Mouse (Mus musculus) midbrain, embryonic 15.5 days (tissue): ENCODE measurements around the gene Gnaz. TPM values are rescaled to one million over a fixed set of nuclear protein-coding genes. Genes with fewer than 3 reads are reported as not detected.

Experiments
- ATAC-seq: fragments of 200-750 bp; cut with Nextera tagmentation; replicated peaks from 2 replicates; pipeline ENCODE4 v1.8.0; 2017; ENCODE audit warnings: moderate TSS enrichment
- H3K27ac ChIP-seq: fragments of 300-500 bp; sonication (generic); 2 replicates; pipeline ENCODE4 v1.5.1; 2015; ENCODE audit warnings: mild to moderate bottlenecking, inconsistent platforms
- H3K27me3 ChIP-seq: fragments of 300-500 bp; sonication (generic); replicated peaks from 2 replicates; pipeline ENCODE4 v1.6.1; 2015; ENCODE audit warnings: inconsistent platforms
- H3K36me3 ChIP-seq: fragments of 300-500 bp; sonication (generic); replicated peaks from 2 replicates; pipeline ENCODE4 v1.6.1; 2015; ENCODE audit warnings: inconsistent platforms
- H3K4me1 ChIP-seq: fragments of 300-500 bp; sonication (generic); 2 replicates; pipeline ENCODE4 v1.6.1; 2015; ENCODE audit warnings: inconsistent platforms
- H3K4me2 ChIP-seq: fragments of 300-500 bp; sonication (generic); 2 replicates; pipeline ENCODE4 v1.6.1; 2015; ENCODE audit warnings: inconsistent platforms, mild to moderate bottlenecking, moderate library complexity
- H3K4me3 ChIP-seq: fragments of 300-500 bp; sonication (generic); 2 replicates; pipeline ENCODE4 v1.5.1; 2015; ENCODE audit warnings: mild to moderate bottlenecking, inconsistent platforms
- H3K9ac ChIP-seq: fragments of 300-500 bp; sonication (generic); 2 replicates; pipeline ENCODE4 v1.6.1; 2015; ENCODE audit warnings: mild to moderate bottlenecking, inconsistent platforms
- H3K9me3 ChIP-seq: fragments of 300-500 bp; sonication (generic); 2 replicates; pipeline ENCODE4 v1.6.1; 2016; ENCODE audit warnings: inconsistent platforms
- WGBS: fragments of 180-500 bp; shearing (Covaris S2); methylation state at CpG from one replicate; pipeline ENCODE4 v1.1.7; 2015; ENCODE audit warnings: mixed read lengths; 5-methylcytosine and 5-hydroxymethylcytosine counted together
- polyA plus RNA-seq: library from polyadenylated mRNA; unstranded; fragments of >200 nt; fragmentation: Nextera tagmentation; extraction: Ambion mirVana; gene quantifications from 2 replicates; pipeline ENCODE4 v1.2.1, GENCODE M21; 2015

Gene Gnaz
- polyA plus RNA-seq, 1 experiment from 2014 or later = 86.2 TPM

DNA sequence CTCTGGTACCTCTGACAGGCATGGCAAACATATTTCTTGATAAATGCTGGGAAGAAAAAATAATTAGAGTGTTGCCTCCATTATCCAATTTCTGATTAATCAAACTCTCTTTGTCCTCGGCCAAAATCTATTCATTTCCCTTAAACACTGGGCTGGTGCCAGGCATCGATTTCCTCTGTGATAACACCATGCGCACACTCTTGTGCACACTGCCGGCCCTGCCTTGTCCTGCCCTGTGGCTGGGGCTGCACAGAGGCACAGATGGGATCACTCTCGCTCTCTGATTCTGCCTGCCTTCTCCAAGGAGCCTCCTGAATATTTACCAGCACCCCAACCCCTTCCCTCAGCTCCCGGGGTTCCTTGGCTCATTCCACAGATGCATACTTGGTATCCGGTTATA lies 8.6 kb downstream of the Gnaz start:
- WGBS = 70% methylated on average over 7 of the region's 7 CpGs
- no peak overlapping the region for H3K27ac ChIP-seq

DNA sequence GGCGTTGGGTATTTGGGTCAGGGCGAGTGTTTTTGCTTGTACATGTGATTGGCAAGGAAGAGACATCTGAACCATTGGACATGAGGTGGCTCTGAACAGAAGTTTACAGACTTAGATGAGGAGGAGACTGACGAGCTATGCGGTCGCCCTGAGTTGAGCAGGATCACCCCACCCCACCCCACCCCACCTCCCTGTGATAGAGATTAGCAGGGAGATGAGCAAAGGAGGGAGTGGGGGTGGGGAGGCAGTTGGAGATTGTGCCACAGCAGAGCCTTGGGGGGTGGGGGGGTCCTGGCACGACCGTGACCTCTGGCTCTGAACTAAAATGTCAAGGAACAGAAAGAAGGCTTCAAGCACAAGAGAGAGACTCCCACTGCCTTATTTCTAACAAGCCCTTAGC lies 9.5 kb downstream of the Gnaz start:
- WGBS = 86% methylated on average over 7 of the region's 7 CpGs
- no peak overlapping the region for H3K4me3 ChIP-seq
- no peaks in the 10 kb centered on the region for H3K9me3 ChIP-seq
- no peak overlapping the region for H3K9ac ChIP-seq
- no peaks in the 10 kb centered on the region for H3K36me3 ChIP-seq
- no peak overlapping the region for H3K4me2 ChIP-seq
- no peak overlapping the region for H3K27ac ChIP-seq
- no peaks in the 10 kb centered on the region for H3K27me3 ChIP-seq
- H3K4me1 ChIP-seq = peaks cover 6% of the 10 kb centered on the region
- ATAC-seq = no peak

More for the DNA sequence above, 8.6 kb downstream of the Gnaz start:
- H3K4me2 ChIP-seq = no peak overlapping the region
- H3K4me3 ChIP-seq = no peak overlapping the region
- no peak for ATAC-seq
- H3K36me3 ChIP-seq = no peaks in the 10 kb centered on the region
- H3K9me3 ChIP-seq = no peaks in the 10 kb centered on the region
- H3K9ac ChIP-seq = no peak overlapping the region
- no peaks in the 10 kb centered on the region for H3K27me3 ChIP-seq
- H3K4me1 ChIP-seq = peaks cover 6% of the 10 kb centered on the region

DNA sequence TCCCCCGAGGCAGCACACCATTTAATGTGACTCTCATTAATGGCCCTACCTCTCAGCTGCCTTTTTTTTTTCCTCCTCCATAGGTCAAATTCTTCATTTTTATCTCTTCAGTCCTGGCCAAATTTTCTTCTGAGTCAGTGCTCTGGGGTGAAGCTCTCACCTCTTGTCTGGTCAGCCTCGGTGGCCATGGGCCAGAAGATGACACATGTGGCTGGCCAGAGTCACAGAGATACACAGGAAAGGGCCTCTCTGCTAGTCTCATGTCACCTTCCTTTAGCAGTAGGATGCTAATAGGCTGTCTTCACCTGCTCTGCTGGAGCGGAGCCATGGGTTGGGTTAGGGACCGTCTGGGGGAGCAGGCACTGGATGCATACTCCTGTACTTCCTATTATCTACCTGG lies 11.1 kb downstream of the Gnaz start:
- 87% methylated on average over 4 of the region's 4 CpGs for WGBS
- 0 out of 2 replicates have a peak, but pooled peaks cover 4% of the 10 kb centered on the region for H3K36me3 ChIP-seq
- no peak for ATAC-seq

DNA sequence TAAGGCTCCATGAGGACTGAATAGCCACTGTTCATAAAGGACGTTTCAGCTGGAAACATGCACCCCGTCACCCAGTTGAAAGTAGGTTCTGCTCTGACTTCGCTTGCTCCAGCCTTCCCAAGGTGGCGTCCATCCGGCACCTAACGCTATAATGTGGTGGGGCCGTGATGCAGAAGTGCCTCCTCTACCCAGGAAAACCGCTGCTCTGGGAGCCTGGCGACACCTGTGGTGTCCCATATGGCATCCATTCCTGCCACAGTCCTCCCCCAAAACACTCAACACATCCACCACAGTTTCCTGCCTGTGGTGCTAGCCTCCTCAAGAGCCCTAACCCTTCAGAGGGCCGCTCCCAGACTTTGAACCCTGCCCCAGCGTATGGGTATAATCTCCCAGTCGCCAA lies 14.2 kb downstream of the Gnaz start:
- no peaks in the 10 kb centered on the region for H3K9me3 ChIP-seq
- no peak for ATAC-seq
- H3K4me1 ChIP-seq = peaks cover 6% of the 10 kb centered on the region
- 93% methylated on average over 12 of the region's 12 CpGs for WGBS
- H3K27ac ChIP-seq = no peak overlapping the region
- H3K4me2 ChIP-seq = no peak overlapping the region
- H3K9ac ChIP-seq = no peak overlapping the region
- no peak overlapping the region for H3K4me3 ChIP-seq
- no peaks in the 10 kb centered on the region for H3K27me3 ChIP-seq
- 0 out of 2 replicates have a peak, but pooled peaks cover 4% of the 10 kb centered on the region for H3K36me3 ChIP-seq

More for the DNA sequence above, 11.1 kb downstream of the Gnaz start:
- H3K4me2 ChIP-seq = no peak overlapping the region
- no peak overlapping the region for H3K27ac ChIP-seq
- no peak overlapping the region for H3K4me3 ChIP-seq
- H3K27me3 ChIP-seq = no peaks in the 10 kb centered on the region
- no peak overlapping the region for H3K9ac ChIP-seq
- H3K9me3 ChIP-seq = no peaks in the 10 kb centered on the region
- H3K4me1 ChIP-seq = peaks cover 6% of the 10 kb centered on the region

DNA sequence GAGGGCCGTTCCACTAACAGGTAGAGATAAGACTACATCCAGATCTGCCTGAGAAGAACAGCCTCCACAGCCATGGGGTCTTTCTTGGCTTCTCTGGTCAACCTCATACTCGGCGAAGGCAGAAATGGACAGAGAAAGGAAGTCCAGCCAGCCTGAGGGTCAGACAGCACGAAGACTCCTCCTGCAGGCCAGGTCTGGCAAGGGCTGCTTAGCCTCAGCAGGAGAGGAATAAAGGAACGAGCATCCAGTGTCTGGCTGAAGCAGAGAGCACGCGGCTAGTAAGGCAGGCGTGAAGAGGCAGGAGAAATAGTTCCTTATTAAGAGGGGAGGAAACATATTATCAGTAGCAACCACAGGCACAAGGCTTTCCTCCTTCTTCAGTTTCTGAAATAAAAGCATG lies 16.2 kb downstream of the Gnaz start:
- ATAC-seq = no peak
- WGBS = 65% methylated on average over 8 of the region's 8 CpGs

DNA sequence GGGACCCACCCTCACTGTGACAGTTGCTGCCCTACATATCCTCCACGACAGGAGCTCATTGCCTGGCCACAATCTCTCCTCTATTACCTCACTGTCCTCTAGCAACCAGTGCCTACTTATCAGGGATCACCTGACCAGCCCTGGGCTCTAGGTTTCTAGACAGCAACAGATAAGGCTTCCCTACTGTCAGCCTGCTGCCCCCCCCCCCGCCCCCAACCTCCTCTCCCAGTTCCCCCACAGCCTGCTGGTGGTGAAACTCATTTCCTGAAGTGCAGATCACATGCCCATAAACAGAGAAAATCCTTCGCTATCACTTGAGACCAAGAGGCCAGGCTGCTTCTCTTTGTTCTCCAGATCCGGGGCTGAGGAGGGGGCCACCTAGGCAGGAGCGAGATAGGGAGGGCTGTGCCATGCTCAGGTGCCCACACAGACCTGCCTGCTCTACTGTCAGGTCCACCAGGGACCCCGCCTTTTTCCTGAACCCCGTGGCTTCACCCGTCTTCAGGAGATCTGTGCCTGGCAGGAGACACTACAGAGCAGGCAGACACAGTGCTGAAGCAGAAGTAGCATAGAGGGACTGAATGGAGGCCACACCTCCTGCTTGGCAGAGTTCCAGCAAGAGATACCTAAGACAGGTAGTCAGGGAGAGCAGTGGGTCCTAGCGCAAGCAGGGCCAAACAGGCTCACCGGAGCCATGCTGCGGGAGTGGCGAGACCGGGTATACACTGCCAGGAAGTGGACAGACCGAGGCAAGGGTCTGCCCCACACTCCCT lies 20.9 kb downstream of the Gnaz start:
- Histone ChIP-seq H3K27me3 (no peaks in the 10 kb centered on the region), H3K9me3 (no peaks in the 10 kb centered on the region), H3K4me2 (no peak overlapping the region), H3K4me1 (peaks cover 15% of the 10 kb centered on the region; the same call in 1 of the 2 replicates), H3K27ac (no peak overlapping the region), H3K4me3 (no peak overlapping the region), H3K9ac (no peak overlapping the region), H3K36me3 (peaks cover 21% of the 10 kb centered on the region)
- peak; percentile 37; the same call in 1 of the 2 replicates for ATAC-seq
- 78% methylated on average over 14 of the region's 14 CpGs for WGBS

More for the DNA sequence above, 16.2 kb downstream of the Gnaz start:
- H3K4me3 ChIP-seq = no peak overlapping the region
- no peak overlapping the region for H3K27ac ChIP-seq
- no peak overlapping the region for H3K4me2 ChIP-seq
- peaks cover 12% of the 10 kb centered on the region for H3K4me1 ChIP-seq
- H3K9me3 ChIP-seq = no peaks in the 10 kb centered on the region
- H3K9ac ChIP-seq = no peak overlapping the region
- no peaks in the 10 kb centered on the region for H3K27me3 ChIP-seq
- 0 out of 2 replicates have a peak, but pooled peaks cover 4% of the 10 kb centered on the region for H3K36me3 ChIP-seq

DNA sequence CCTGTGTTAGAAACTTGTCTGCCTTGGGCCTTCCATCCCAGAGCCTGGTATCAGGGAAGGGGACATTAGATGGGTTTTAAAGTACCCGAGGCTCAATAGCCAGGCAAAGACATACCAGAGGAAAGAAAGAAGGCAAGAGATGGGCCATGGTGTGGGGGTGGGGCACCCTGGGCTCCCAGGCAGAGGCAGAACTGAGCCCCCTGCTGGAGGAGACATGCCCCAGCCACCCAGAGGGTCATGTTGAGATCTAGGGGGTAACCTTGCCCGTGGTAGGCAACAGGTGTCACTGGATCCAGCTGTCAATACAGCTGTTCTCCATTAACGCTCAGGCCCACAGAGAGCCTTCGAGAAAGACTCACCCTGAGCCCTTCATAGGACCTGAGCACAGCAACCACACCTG lies 22.8 kb downstream of the Gnaz start:
- Histone ChIP-seq H3K4me1 (peaks cover 26% of the 10 kb centered on the region), H3K4me3 (no peak overlapping the region), H3K9me3 (no peaks in the 10 kb centered on the region), H3K27ac (no peak overlapping the region), H3K4me2 (no peak overlapping the region), H3K9ac (no peak overlapping the region), H3K27me3 (no peaks in the 10 kb centered on the region), H3K36me3 (peaks cover 22% of the 10 kb centered on the region)
- WGBS = 81% methylated on average over 4 of the region's 4 CpGs
- no peak for ATAC-seq

DNA sequence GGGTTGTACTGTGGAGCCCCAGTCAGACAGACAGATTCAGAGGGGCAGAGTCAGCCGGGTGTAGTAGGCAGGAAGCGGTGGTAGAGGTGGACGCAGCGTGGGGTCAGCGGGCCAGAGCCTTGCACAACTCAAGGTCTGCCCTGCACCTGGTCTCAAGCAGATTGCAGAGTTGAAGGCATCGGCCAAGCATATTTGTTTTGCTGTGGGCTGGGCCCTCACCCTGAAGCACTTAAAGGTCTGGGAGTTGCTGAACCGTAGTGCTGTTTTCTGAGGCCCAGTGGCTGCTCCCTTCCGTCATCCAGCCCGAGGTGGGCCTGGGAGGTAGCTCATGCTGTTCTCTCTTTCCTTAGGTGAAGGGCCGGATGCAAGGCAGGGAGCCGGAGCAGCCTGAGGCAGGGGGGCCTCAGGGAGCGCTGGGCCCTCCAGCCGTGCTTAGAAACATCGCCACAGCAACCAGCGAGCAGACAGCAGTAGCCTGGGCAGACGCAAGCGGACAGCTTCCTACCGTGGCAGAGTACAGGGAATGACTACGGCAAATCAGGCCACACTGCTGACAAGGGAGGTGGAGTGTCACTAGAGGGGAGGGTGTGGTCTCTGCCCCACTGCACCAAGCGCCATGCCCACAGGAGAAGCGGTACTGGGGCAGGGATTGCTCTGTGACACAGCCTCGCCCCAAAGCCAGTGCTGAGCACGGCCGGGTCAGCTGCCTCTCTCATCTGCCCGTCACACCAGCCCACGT lies 23.8 kb downstream of the Gnaz start:
- WGBS = 48% methylated on average over 26 of the region's 26 CpGs
- Histone ChIP-seq H3K4me3 (no peak overlapping the region), H3K4me2 (no peak overlapping the region), H3K9me3 (no peaks in the 10 kb centered on the region), H3K27ac (no peak overlapping the region), H3K4me1 (peaks cover 36% of the 10 kb centered on the region), H3K27me3 (no peaks in the 10 kb centered on the region), H3K9ac (no peak overlapping the region), H3K36me3 (peaks cover 22% of the 10 kb centered on the region)
- no peak for ATAC-seq

DNA sequence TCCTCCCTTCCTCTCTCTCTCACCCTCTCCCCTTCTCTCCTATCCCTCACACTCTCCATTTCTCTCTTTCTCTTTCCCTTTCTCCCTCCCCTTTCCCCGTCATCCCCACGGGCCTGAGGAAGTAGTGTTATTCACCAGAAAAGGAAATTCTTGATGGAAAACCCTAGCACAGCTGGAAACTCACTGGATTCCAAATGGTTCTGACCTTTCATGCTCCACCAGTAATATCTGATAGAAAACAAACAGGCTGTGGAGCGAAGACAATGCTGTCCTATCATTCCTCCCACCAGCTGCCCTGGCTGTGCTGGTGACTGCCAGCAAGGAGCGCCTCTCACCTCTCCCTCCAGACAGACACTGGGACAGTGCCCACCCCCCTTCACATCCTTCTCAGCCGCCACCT lies 27.9 kb downstream of the Gnaz start:
- no peak overlapping the region for H3K4me3 ChIP-seq
- ATAC-seq = peak; percentile 27
- WGBS = 9% methylated on average over 5 of the region's 5 CpGs
- no peaks in the 10 kb centered on the region for H3K27me3 ChIP-seq
- H3K36me3 ChIP-seq = peaks cover 22% of the 10 kb centered on the region
- no peak overlapping the region for H3K9ac ChIP-seq
- H3K27ac ChIP-seq = peak overlapping the region; percentile 48; the same call in 1 of the 2 replicates
- H3K4me1 ChIP-seq = peaks cover 43% of the 10 kb centered on the region
- no peaks in the 10 kb centered on the region for H3K9me3 ChIP-seq
- H3K4me2 ChIP-seq = peak overlapping the region; percentile 42; the same call in 1 of the 2 replicates

DNA sequence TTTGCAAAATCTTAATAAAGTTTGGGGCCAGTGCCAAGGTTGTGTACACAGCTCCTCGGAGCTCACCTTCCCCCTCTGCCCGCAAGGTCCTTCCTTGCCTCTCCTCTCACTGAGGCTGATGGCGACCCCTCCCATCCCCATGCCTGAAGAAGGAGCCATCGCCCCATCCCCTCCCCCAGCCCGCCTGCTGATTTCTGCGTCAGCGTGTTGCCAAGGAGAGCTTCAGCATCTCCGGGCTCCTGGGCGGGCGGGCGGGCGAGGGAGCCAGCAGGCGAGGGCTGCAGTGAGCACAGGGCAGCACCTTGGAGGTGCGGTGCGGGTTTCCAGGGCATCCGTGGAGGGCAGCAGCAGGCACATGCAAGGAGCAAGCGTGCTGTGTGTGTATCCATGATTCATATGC lies 28.4 kb downstream of the Gnaz start:
- WGBS = 1% methylated on average over 16 of the region's 17 CpGs
- Histone ChIP-seq H3K27me3 (no peaks in the 10 kb centered on the region), H3K36me3 (peaks cover 22% of the 10 kb centered on the region), H3K4me3 (no peak overlapping the region), H3K9ac (peak overlapping the region; percentile 15; the same call in 1 of the 2 replicates), H3K27ac (peak overlapping the region; percentile 65), H3K4me2 (peak overlapping the region; percentile 42), H3K9me3 (no peaks in the 10 kb centered on the region), H3K4me1 (peaks cover 46% of the 10 kb centered on the region)
- peak; percentile 45 for ATAC-seq

DNA sequence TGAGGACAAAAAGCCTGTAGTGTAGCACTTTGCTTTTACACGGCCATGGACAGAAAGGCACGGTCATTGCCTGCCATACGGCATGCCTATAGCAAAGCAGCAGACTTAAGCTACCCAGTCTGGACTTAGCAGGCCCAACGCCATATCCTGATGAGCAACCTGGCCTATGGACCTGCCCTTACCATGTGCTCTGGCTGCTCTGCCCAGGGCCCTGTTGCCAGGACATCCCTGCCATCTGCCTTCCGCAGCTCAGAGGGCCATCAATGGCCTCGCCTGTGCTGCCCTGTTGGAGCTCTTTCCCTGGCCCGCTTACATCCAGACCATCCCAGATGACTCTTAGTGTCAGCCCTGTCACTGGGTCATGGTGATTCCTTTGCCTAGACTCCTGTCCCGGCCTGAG lies 34.4 kb downstream of the Gnaz start:
- Histone ChIP-seq H3K9ac (no peak overlapping the region), H3K36me3 (no peaks in the 10 kb centered on the region; the same call in 1 of the 2 replicates), H3K27ac (no peak overlapping the region), H3K4me3 (no peak overlapping the region), H3K4me2 (no peak overlapping the region), H3K4me1 (peaks cover 21% of the 10 kb centered on the region), H3K9me3 (no peaks in the 10 kb centered on the region), H3K27me3 (no peaks in the 10 kb centered on the region)
- ATAC-seq = no peak
- 89% methylated on average over 8 of the region's 8 CpGs for WGBS

DNA sequence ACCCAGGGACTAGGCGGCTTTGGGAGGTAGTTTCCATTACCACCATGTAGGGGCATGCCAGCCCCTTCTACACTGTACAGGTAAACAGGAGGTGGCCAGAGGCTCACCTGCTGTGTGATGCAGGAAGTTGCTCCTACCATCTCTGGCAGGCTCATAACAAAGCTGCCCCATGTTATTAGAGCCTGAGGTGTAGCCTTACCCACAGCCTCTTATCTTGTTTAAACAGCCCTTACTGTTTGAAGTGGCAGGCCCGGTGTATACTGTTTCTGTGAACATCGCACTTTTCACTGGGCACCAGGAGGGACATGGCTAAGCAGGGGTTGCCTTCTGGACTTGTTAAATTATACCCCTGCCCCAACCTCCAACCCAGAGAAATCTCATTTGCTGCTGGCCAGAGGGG lies 37.1 kb downstream of the Gnaz start:
- no peaks in the 10 kb centered on the region for H3K27me3 ChIP-seq
- 80% methylated on average over 3 of the region's 3 CpGs for WGBS
- no peak for ATAC-seq
- H3K4me1 ChIP-seq = peaks cover 32% of the 10 kb centered on the region
- no peak overlapping the region for H3K4me3 ChIP-seq
- no peaks in the 10 kb centered on the region for H3K9me3 ChIP-seq
- H3K9ac ChIP-seq = no peak overlapping the region
- H3K4me2 ChIP-seq = no peak overlapping the region
- H3K36me3 ChIP-seq = no peaks in the 10 kb centered on the region
- H3K27ac ChIP-seq = no peak overlapping the region
